Mouse (Mus musculus) limb, embryonic 15.5 days (tissue): ENCODE results near the gene Sgcd. TPM values are rescaled to one million over a fixed set of nuclear protein-coding genes. Genes with fewer than 3 reads are reported as not detected.

Experiments used
- ATAC-seq: fragments of 200-750 bp; cut with Nextera tagmentation; 2 replicates; pipeline ENCODE4 v1.8.0; 2017; ENCODE audit warnings: low read depth, moderate TSS enrichment; ENCODE audit not compliant: insufficient number of reproducible peaks, low FRiP score, low TSS enrichment
- H3K27ac ChIP-seq: fragments of 300-500 bp; sonication (generic); 2 replicates; pipeline ENCODE4 v1.5.1; 2015; ENCODE audit warnings: moderate library complexity, mild to moderate bottlenecking, inconsistent platforms
- H3K27me3 ChIP-seq: fragments of 300-500 bp; sonication (generic); 2 replicates; pipeline ENCODE4 v1.6.1; 2015; ENCODE audit warnings: inconsistent platforms
- H3K36me3 ChIP-seq: fragments of 300-500 bp; sonication (generic); 2 replicates; pipeline ENCODE4 v1.6.1; 2015; ENCODE audit warnings: inconsistent platforms
- H3K4me1 ChIP-seq: fragments of 300-500 bp; sonication (generic); 2 replicates; pipeline ENCODE4 v1.6.1; 2015; ENCODE audit warnings: inconsistent platforms
- H3K4me2 ChIP-seq: fragments of 300-500 bp; sonication (generic); 2 replicates; pipeline ENCODE4 v1.6.1; 2015; ENCODE audit warnings: mild to moderate bottlenecking, inconsistent platforms
- H3K4me3 ChIP-seq: fragments of 300-500 bp; sonication (generic); 2 replicates; pipeline ENCODE4 v1.5.1; 2015; ENCODE audit warnings: mild to moderate bottlenecking, inconsistent platforms
- H3K9ac ChIP-seq: fragments of 300-500 bp; sonication (generic); 2 replicates; pipeline ENCODE4 v1.6.1; 2015; ENCODE audit warnings: inconsistent platforms
- H3K9me3 ChIP-seq: fragments of 300-500 bp; sonication (generic); 2 replicates; pipeline ENCODE4 v1.6.1; 2016; ENCODE audit warnings: inconsistent platforms
- WGBS: fragments of 180-500 bp; shearing (Covaris S2); methylation state at CpG from one replicate; pipeline ENCODE4 v1.1.7; 2015; 5-methylcytosine and 5-hydroxymethylcytosine counted together
- polyA plus RNA-seq: library from polyadenylated mRNA; unstranded; fragments of >200 nt; fragmentation: Nextera tagmentation; extraction: Ambion mirVana; gene quantifications from 2 replicates; pipeline ENCODE4 v1.2.1, GENCODE M21; 2015

Gene Sgcd
- polyA plus RNA-seq, 1 experiment from 2014 or later, result 14.0 TPM

DNA sequence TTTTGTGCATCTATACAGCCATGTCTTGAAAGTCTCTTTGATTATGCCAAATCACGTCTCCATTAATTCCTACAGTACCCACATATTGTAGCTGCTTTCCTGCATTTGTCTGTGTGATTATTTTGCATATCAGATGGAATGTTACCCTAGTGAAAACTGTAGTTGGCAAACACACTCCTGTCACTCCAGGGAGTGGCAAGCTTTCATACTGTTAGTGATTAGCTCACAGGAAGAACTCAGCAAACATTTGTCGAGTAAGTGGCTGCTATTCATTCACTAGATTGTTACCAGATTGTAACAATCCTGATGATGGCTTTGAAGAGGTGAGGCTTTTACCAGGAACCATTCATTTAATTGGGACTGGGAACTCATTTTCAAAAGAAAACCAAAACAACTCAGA is 645.3 kb downstream of the Sgcd start:
- no peaks in the 10 kb centered on the region for H3K27me3 ChIP-seq
- WGBS, result 38% methylated on average over 2 of the region's 2 CpGs
- H3K9me3 ChIP-seq, result no peaks in the 10 kb centered on the region

GRCm38 (mm10) chr11:47333702-47334101 is 655.1 kb downstream of the Sgcd start:
- no peak for ATAC-seq
- Histone ChIP-seq H3K9me3 (no peaks in the 10 kb centered on the region), H3K4me2 (no peak overlapping the region), H3K4me3 (no peak overlapping the region), H3K9ac (no peak overlapping the region), H3K27me3 (no peaks in the 10 kb centered on the region), H3K27ac (no peak overlapping the region), H3K4me1 (no peaks in the 10 kb centered on the region), H3K36me3 (no peaks in the 10 kb centered on the region)
- WGBS, result 87% methylated on average over 2 of the region's 2 CpGs

More for the DNA sequence above, 645.3 kb downstream of the Sgcd start:
- Histone ChIP-seq H3K4me1 (no peaks in the 10 kb centered on the region; the same call in 1 of the 2 replicates), H3K4me2 (no peak overlapping the region), H3K27ac (no peak overlapping the region), H3K4me3 (no peak overlapping the region), H3K9ac (no peak overlapping the region), H3K36me3 (no peaks in the 10 kb centered on the region)
- ATAC-seq, result no peak

DNA sequence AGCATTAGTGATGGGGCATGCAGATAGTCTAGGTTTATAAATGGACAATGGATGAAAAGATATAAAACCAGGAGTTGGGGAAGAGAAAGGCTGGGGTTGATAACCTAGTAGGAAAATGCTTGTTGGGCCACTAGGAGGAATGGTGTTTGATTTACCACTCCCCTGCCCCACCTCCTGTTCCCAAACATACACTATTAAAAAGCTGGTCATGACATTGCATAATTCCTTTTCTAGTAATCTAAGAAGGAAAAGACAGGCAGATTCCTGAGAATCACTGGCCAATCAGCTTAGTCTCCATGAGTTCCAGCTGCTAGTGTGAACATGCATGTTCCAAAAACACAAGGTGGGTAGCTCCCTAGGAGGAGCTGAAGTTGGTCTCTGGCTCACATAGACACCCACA is 683.2 kb downstream of the Sgcd start:
- Histone ChIP-seq H3K9me3 (no peaks in the 10 kb centered on the region), H3K4me1 (peaks cover 19% of the 10 kb centered on the region), H3K4me2 (no peak overlapping the region), H3K36me3 (no peaks in the 10 kb centered on the region), H3K9ac (no peak overlapping the region), H3K27ac (peak overlapping the region; percentile 47; the same call in 1 of the 2 replicates), H3K4me3 (no peak overlapping the region), H3K27me3 (no peaks in the 10 kb centered on the region)
- no peak for ATAC-seq

DNA sequence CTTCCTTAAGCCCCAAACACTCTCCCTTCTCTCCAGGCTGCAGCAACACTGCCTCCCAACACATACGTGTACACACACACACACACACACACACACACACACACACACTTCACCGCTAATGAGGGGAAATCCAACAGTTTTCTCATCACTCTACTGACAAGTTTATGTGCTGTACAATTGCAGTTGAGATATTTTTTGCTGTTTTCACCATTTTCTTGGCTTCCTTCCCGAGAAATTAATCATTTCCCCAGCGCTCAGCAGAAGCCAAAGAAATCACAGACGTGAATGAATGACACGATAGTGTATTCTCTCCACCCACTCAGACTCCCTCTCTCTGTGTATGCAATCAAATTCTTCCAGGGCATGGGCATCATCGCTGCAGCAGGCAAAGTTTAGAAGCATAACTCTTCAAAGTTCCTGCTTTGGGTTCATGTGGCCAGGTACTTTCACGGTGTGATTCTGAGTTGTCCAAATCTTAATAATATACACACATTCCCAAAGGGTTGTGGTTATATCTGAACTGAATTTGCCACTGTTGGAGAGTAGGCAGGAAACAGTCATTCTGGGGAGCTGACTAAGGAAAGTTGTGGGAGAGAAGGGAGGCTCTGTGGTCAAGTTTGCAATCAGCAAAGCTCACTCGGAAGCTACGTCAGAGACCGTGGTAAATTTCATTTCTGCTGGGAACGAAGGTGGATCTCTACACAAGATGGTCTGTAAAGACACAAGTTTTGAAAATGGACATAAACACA is 683.9 kb downstream of the Sgcd start:
- no peaks in the 10 kb centered on the region for H3K9me3 ChIP-seq
- no peak overlapping the region for H3K9ac ChIP-seq
- no peaks in the 10 kb centered on the region for H3K36me3 ChIP-seq
- no peaks in the 10 kb centered on the region for H3K27me3 ChIP-seq
- ATAC-seq, result no peak
- WGBS, result 50% methylated on average over 12 of the region's 12 CpGs
- H3K4me2 ChIP-seq, result no peak overlapping the region
- H3K4me1 ChIP-seq, result peaks cover 19% of the 10 kb centered on the region
- no peak overlapping the region for H3K4me3 ChIP-seq
- H3K27ac ChIP-seq, result peak overlapping the region; percentile 47; the same call in 1 of the 2 replicates

DNA sequence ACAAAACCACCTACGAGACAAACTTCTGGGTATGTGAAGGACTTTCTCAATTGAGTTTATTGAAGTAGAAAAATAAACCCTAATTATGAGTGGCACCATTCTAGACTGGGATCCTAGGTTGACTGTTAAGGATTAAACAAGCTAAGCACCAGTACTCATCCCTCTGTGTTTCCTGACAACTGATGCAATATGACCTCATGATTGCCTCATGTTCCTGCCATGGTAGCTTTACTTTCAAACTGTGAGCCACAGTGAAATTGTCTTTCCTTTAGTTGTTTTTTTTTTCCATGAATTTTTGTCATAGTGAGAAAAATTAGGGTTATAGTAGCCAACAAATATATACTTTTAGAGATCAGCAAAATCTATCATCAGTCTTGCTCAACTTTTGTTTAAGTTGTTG is 689.0 kb downstream of the Sgcd start:
- WGBS, result 85% methylated on average over 1 of the region's 1 CpGs
- ATAC-seq, result no peak
- H3K4me3 ChIP-seq, result no peak overlapping the region
- no peak overlapping the region for H3K27ac ChIP-seq
- no peaks in the 10 kb centered on the region for H3K27me3 ChIP-seq
- H3K9me3 ChIP-seq, result no peaks in the 10 kb centered on the region
- peaks cover 8% of the 10 kb centered on the region for H3K4me1 ChIP-seq
- no peak overlapping the region for H3K4me2 ChIP-seq
- H3K9ac ChIP-seq, result no peak overlapping the region
- no peaks in the 10 kb centered on the region for H3K36me3 ChIP-seq

DNA sequence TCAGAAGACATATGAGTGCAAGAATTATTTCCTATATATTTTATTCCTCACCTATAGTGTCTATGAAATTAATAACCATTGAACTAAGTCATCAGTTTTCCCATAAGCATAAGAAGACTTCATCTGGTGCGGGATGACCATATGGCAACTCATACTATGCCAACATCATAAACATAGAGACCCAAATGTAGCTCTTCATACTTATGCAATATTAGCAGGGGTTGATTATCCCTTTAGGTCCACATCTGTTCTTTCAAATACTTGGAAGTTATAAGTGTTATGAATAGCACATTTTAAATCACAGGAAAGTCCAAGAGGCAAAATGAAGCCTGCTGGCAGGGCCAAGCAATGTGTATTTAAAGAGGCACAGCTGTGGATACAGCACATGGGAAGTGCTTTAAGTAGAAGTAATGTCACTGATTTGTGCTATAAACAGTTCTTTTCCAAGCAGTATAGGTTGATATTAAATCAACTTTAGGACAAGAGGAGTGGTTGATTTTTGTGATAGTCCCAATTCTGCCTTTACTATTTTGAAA is 690.9 kb downstream of the Sgcd start:
- H3K9me3 ChIP-seq, result no peaks in the 10 kb centered on the region
- no peak overlapping the region for H3K9ac ChIP-seq
- H3K36me3 ChIP-seq, result no peaks in the 10 kb centered on the region
- H3K4me3 ChIP-seq, result no peak overlapping the region
- WGBS, result 52% methylated on average over 1 of the region's 1 CpGs
- no peaks in the 10 kb centered on the region for H3K27me3 ChIP-seq
- ATAC-seq, result peak; percentile 40; the same call in 1 of the 2 replicates
- H3K27ac ChIP-seq, result no peak overlapping the region
- no peak overlapping the region for H3K4me2 ChIP-seq
- H3K4me1 ChIP-seq, result no peaks in the 10 kb centered on the region

GRCm38 (mm10) chr11:47294741-47295140 is 694.0 kb downstream of the Sgcd start:
- ATAC-seq, result no peak
- Histone ChIP-seq H3K9me3 (no peaks in the 10 kb centered on the region), H3K36me3 (no peaks in the 10 kb centered on the region), H3K4me1 (no peaks in the 10 kb centered on the region), H3K27ac (no peak overlapping the region), H3K27me3 (no peaks in the 10 kb centered on the region), H3K9ac (no peak overlapping the region), H3K4me2 (no peak overlapping the region), H3K4me3 (no peak overlapping the region)
- WGBS, result 88% methylated on average over 1 of the region's 1 CpGs

DNA sequence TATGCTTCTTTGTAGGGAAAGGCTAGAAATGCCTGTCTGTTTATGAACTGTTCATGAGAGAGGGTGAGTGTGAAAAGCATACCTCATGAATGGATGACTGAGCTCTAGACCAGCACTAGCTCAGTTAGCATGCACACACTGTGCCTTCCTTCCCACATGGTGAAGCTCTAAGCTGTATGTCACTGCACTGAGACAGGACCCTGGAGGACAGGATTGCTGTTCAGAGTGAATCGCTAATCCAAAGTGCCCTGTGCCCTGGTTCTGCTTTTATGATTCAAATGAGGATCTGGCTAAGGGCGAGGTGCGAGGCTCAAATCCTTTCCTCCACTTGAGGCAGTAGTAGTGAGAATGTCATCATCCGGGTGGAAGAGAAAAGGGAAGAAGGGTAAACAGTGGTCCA is 712.2 kb downstream of the Sgcd start:
- Histone ChIP-seq H3K4me3 (no peak overlapping the region), H3K36me3 (no peaks in the 10 kb centered on the region), H3K4me2 (no peak overlapping the region), H3K4me1 (no peaks in the 10 kb centered on the region), H3K9ac (no peak overlapping the region), H3K27ac (no peak overlapping the region), H3K9me3 (no peaks in the 10 kb centered on the region), H3K27me3 (no peaks in the 10 kb centered on the region)
- ATAC-seq, result no peak
- WGBS, result 62% methylated on average over 4 of the region's 4 CpGs

- ATAC-seq, result no peak
- no peak overlapping the region for H3K27ac ChIP-seq
- H3K36me3 ChIP-seq, result no peaks in the 10 kb centered on the region
- H3K9ac ChIP-seq, result no peak overlapping the region
- H3K9me3 ChIP-seq, result no peaks in the 10 kb centered on the region
- H3K4me3 ChIP-seq, result no peak overlapping the region
- H3K27me3 ChIP-seq, result no peaks in the 10 kb centered on the region
- WGBS, result 80% methylated on average over 4 of the region's 4 CpGs
- no peak overlapping the region for H3K4me2 ChIP-seq
- H3K4me1 ChIP-seq, result no peaks in the 10 kb centered on the region
Measured at GRCm38 (mm10) chr11:47268556-47268955, 720.2 kb downstream of the Sgcd start.

GRCm38 (mm10) chr11:47264267-47264984 is 724.3 kb downstream of the Sgcd start:
- H3K27ac ChIP-seq, result no peak overlapping the region
- no peaks in the 10 kb centered on the region for H3K27me3 ChIP-seq
- no peaks in the 10 kb centered on the region for H3K4me1 ChIP-seq
- H3K4me2 ChIP-seq, result no peak overlapping the region
- ATAC-seq, result no peak
- H3K9ac ChIP-seq, result no peak overlapping the region
- H3K36me3 ChIP-seq, result no peaks in the 10 kb centered on the region
- H3K9me3 ChIP-seq, result no peaks in the 10 kb centered on the region
- H3K4me3 ChIP-seq, result no peak overlapping the region
- 75% methylated on average over 9 of the region's 9 CpGs for WGBS

GRCm38 (mm10) chr11:47250301-47250700 is 738.5 kb downstream of the Sgcd start:
- no peak overlapping the region for H3K9ac ChIP-seq
- no peak overlapping the region for H3K27ac ChIP-seq
- no peaks in the 10 kb centered on the region for H3K36me3 ChIP-seq

GRCm38 (mm10) chr11:47248345-47248893 is 740.4 kb downstream of the Sgcd start:
- Histone ChIP-seq H3K27me3 (no peaks in the 10 kb centered on the region), H3K27ac (no peak overlapping the region), H3K9ac (no peak overlapping the region), H3K36me3 (no peaks in the 10 kb centered on the region), H3K9me3 (no peaks in the 10 kb centered on the region), H3K4me3 (no peak overlapping the region), H3K4me1 (no peaks in the 10 kb centered on the region), H3K4me2 (no peak overlapping the region)
- WGBS, result 74% methylated on average over 4 of the region's 4 CpGs
- no peak for ATAC-seq

More at GRCm38 (mm10) chr11:47250301-47250700, 738.5 kb downstream of the Sgcd start:
- H3K4me3 ChIP-seq, result no peak overlapping the region
- WGBS, result 68% methylated on average over 7 of the region's 7 CpGs
- no peaks in the 10 kb centered on the region for H3K4me1 ChIP-seq
- H3K27me3 ChIP-seq, result no peaks in the 10 kb centered on the region
- no peak for ATAC-seq
- H3K9me3 ChIP-seq, result no peaks in the 10 kb centered on the region
- H3K4me2 ChIP-seq, result no peak overlapping the region
